Mouse (Mus musculus) heart, postnatal 10 days (tissue): ENCODE data around the gene Ddx43. TPM values are rescaled to one million over a fixed set of nuclear protein-coding genes. Genes with fewer than 3 reads are reported as not detected.
"Not testable (repeated sequence)": the region's sequence is repeated elsewhere in the genome, so short reads cannot be mapped to it uniquely, and the experiment has no call there.

ENCODE experiments used
- DNase-seq, 2 experiments: peaks; one replicate each; pipeline ENCODE4 v3.0.0; 2021
- intact Hi-C: fragments of 180-260 bp; cut with DNase I; formaldehyde crosslinking; loops from one replicate; pipeline ENCODE4 v1.15.1; 2025
- total RNA-seq, 2 experiments: library from RNA; stranded (reverse); gene quantifications; 2 replicates each; pipeline ENCODE4 v1.2.3; 2021

Gene Ddx43
- total RNA-seq: not detected

- intact Hi-C loops: no loop called here
- peak; percentile 27 to 38 for DNase-seq
These were observed at the start of gene Ddx43 for GRCm38 (mm10) chr9:78395630-78396351. TSS of gene Ddx43 (plus strand) at chr9:78395777.

- DNase-seq: no peak
- intact Hi-C loops: no loop called here
These were observed 48.6 kb upstream of the Ddx43 start for GRCm38 (mm10) chr9:78347004-78347403.

DNA sequence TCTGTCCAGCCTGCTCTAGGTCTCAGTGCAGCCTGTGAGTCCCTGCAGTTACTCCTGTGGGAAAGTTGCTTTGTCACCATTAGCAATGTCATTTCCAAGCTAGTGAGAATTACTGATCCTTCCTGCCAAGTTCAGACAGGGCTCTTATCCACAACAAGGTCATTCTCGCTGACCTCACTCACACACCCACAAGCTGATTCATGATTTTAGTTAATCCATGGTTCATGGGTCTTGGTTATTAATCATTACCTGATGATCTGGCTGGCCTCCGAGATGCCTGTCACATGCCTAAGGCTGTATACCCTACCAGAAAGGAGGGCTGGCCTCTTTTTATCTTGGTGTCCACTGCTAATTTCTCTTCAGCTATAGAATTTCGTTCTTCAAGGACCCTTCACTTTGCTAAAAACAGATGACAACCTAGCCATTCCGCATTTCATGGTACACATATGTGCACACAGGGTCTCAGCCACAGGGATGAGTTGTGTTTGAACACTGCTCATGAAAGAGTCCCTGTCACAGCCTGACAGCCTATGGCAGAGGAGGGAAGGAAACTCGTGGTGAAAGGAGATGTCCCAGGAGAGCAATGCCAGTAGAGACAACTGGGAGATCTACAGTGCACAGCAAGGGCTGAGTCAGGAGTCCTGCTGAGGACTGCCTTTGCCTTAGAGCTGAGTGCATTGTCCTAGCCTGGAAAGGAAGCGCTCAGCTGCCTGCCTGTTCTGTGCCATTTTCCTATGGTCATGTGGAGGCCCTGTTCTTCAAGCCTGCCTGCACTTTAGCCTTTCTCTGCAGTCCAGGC is 47.2 kb upstream of the Ddx43 start:
- intact Hi-C loops: not testable (repeated sequence)
- peak; percentile 20 to 21 for DNase-seq

DNA sequence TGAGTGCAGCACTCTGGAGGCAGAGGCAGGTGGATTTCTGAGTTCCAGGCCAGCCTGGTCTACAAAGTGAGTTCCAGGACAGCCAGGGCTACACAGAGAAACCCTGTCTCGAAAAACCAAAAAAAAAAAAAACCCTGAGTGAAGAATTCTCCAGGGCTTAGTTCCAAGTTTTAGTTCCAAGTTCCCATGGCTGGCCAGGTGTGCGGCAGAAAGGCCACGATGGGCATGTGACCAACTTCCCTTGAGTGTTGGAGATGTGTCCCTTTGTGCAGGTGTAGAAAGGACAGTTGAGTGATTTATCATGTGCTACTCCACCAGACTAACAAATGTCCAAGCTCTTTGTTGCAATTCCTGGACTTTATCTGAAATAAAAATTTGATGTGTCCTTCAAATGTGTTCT is 46.4 kb upstream of the Ddx43 start:
- DNase-seq, intact Hi-C loops: not testable (repeated sequence)

GRCm38 (mm10) chr9:78350007-78350406 is 45.6 kb upstream of the Ddx43 start:
- DNase-seq, intact Hi-C loops: not testable (repeated sequence)

GRCm38 (mm10) chr9:78351504-78352220 is 43.9 kb upstream of the Ddx43 start:
- no peak for DNase-seq
- intact Hi-C loops: no loop called here

DNA sequence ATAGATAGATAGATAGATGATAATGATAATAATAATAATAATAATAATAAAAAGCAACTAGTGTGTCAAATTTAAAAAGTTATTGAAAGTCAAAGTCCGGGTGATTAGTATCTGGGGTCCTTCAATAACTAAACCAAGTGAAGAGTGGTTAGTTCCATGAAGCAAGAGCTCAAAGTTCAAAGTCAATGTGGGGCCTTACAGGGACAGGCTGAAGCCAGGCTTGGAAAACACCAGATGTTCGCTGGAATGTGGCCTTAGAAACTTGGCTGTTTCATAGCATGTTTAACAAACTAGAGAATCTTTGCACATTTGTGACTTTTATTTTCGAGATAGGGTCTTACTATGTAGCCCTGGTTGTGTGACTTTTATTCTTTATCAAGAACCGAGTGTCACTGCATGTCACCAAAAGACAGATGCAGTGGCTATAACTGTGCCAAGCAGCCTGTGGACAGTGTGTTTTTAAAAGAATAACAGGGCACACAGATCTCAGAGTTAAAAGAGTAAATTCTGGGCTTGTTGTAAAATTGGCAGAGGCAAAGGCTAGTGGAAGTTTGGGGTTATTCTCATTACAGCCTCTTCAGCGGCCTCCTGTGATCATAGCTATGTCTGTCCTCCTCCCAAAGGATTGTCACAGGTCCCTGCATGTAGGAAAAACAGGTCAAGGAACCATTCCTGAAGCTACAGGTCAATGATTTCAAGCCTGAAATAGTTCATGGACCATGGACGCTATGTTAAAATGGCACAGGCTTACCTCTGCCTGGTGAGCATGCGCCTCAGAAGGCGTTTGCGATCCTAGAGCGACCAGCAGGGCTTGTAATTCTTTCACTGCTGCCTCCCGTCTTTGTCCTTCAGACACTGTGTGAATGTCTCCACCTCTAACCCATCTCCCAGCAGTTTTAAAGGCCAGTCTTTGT is 40.7 kb upstream of the Ddx43 start:
- no peak for DNase-seq
- intact Hi-C loops: no loop called here

DNA sequence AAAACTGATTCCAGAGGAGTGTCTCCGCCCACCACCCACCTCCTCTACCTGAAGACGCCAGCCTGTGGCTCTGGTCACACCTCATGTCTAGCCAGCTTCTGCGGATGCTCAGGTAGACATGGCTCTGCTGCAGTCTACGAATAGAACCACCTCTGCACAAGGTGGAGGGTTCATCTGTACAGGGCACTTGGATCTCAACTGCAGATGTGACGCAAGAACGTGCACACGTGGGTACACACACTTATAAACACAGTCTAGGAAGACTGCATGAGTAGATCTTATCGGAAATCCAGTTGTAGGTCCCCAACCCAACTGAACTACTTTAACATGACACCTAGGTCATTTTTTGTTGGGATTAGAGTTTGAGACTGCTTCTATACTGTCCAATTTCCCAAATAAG is 40.0 kb upstream of the Ddx43 start, which contains the start of gene Gsta2:
Gene Gsta2, minus strand, starts transcription at position 178 of the 400 bp plus-strand sequence.
- DNase-seq: no peak
- intact Hi-C loops: no loop called here

DNA sequence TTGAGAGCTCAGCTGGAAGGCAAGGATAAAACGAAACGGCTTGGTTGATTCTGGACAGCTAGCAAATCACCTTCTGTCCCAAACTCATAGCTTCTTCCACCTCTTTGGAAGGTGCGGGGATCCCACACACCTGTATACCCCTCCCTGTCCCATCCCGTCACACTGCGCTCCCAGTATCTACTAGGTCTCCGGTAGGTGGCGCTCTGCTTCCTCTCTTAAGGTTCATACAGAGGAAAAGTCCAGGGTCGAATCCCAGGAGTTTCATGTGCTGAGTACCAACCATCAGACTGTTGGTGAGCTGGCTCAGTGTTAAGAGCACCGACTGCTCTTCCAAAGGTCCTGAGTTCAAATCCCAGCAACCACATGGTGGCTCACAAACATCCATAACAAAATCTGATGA is 37.5 kb upstream of the Ddx43 start:
- intact Hi-C loops: loop anchor here (2.0 kb wide), 1 partner anchor 195 kb away; no protein-coding TSS in a partner anchor
- DNase-seq: peak; percentile 57 to 79

GRCm38 (mm10) chr9:78359750-78360483 is 35.7 kb upstream of the Ddx43 start:
- intact Hi-C loops: loop anchor here (2.0 kb wide), 1 partner anchor 193 kb away; no protein-coding TSS in a partner anchor
- no peak for DNase-seq

DNA sequence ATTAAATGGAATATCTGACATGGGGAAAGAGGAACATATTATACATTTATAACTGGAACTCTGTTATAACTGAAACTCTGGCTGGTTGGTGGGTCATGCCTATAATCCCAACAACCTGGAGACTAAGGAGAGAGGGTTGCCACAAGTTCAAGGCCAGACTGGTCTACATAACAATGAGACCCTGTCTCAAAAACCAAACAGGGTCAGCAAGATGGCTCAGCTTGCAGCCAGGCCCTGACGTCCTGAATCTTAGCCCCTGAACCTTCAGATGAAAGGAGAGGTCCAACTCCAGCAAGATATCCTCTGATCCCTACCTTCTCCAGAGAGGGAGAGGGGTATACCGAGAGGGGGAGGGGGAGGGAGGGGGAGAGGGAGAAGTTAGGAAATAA is 35.1 kb upstream of the Ddx43 start:
- DNase-seq: no peak
- intact Hi-C loops: no loop called here

DNA sequence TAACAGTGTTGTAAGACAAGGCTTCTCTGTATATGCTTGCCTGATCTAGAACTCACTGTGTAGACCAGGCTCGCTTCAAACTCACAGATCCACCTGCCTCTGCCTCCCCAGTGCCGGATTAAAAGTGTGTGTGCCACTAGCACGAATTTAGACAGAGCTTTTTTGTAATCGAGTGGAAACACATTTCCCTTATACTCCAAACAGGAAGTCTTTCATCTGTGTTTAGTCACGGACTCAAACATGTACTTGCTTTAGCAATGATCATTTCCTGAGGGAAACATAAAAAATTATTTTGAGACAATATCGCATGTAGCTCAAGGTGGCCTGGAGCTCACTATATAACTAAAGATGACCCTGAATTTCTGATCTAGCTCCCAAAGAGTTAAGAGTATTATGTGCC is 32.2 kb upstream of the Ddx43 start:
- intact Hi-C loops: no loop called here
- no peak for DNase-seq

GRCm38 (mm10) chr9:78364701-78365100 is 30.9 kb upstream of the Ddx43 start:
- intact Hi-C loops: no loop called here
- DNase-seq: no peak

DNA sequence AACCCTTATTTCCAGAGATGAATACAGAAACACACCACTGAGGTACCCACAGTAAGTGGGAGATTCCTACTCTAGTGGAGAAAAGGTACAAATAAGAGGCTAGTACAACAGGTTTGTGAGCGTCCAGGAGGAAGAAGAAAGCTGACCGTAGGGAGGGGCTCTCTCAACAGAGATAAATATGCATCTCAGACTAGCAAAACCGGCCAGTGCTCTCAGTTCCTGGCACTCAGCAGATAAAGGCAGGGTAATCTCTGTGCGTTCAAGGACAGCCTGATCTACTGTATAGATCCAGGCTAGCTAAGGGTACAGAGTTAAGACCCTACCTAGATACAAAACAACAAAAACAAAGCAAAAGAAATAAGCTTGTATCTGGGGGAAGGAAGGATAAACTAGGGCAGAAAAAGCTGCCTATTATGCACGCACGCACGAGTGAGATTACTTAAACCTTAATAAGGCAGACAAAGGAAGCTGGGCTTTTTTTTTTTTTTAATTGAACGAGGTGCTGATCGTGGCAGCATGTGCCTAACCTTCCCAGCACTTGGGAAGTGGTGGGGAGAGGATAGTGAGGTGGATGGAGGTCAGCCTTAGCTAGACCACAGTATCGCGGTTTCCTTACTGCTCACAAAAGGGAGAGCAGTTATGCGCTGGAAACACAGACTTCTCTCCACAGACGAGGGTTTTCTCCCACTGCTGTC is 29.6 kb upstream of the Ddx43 start:
- no peak for DNase-seq
- intact Hi-C loops: no loop called here

GRCm38 (mm10) chr9:78367959-78368358 is 27.6 kb upstream of the Ddx43 start, which contains the start of gene Dppa5a:
TSS of gene Dppa5a (minus strand) at chr9:78368177.
- intact Hi-C loops: not testable (repeated sequence)

DNA sequence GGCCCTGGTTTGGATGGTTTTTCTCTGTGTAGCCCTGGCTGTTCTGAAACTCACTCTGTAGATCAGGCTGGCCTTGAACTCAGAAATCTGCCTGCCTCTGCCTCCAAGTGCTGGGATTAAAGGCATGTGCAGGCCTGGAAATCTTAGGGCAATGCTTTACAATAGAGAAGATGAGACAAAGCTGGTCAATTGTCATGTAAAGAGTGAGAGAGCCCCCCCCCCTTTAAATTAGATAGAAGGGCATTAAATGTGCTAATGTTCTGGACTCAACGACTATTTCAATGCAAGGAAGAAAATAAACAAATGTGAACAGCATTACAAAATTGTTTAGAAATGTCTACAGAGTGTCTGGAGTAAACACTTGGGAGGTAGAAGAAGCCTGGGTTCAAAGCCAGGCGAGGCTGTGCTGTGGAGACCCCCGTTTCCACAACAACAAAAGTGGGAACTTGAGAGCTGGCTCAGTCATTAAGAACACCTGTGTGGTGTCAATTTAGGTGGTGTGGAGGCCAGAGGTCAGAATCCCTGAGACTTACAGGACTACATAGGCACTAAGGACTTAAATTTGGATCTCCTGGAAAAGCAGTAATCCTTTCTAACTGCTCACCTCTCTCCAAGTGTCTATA is 26.8 kb upstream of the Ddx43 start:
- no peak for DNase-seq
- intact Hi-C loops: no loop called here

More at GRCm38 (mm10) chr9:78367959-78368358, 27.6 kb upstream of the Ddx43 start, which contains the start of gene Dppa5a:
- not testable (repeated sequence) for DNase-seq

DNA sequence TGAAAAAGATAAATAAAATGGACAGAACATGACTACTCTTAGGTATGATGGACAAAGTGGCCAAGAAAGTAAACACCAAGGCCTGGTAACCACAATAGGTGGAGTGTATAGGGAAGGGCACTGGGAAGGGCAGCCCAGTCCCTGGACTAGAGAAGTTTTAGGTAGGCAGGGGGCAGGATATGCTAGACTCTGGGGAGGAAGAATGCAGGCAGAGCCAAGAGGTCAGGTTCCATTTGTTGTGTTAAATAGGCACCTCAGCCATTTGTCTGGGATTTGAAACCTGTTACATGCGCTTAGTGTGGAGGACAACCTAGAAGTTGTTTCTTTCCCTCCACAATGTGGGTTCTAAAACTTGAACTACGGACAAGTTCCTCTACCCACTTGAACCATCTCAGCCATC is 26.2 kb upstream of the Ddx43 start:
- intact Hi-C loops: no loop called here
- no peak for DNase-seq

DNA sequence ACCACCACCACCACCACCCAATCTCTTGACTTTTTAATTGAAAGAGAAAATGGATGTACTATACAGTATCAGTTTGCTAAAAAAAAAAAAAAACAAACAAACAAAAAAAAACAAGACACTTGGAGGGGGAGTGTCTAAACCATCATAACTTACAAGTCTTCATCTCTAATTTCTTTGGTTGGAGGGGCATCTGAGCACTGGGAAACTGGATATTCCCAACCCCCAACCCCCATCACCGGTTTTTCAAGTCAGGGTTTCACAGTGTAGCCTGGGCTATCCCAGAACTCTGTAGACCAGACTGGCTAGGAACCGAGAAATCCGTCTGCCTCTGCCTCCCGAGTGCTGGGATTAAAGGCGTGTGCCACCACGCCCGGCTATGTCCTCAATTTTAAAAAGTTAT is 25.8 kb upstream of the Ddx43 start:
- intact Hi-C loops: no loop called here
- DNase-seq: no peak
